Mouse (Mus musculus): ENCODE data around the gene Rap1gds1. TPM values are rescaled to one million over a fixed set of nuclear protein-coding genes. Genes with fewer than 3 reads are reported as not detected.
A peak's percentile ranks its signal among the peaks of the same experiment; 100 is the strongest.

Rap1gds1 gene
- polyA plus RNA-seq, 1 experiment from 2014 or later: 61.3 TPM

DNA sequence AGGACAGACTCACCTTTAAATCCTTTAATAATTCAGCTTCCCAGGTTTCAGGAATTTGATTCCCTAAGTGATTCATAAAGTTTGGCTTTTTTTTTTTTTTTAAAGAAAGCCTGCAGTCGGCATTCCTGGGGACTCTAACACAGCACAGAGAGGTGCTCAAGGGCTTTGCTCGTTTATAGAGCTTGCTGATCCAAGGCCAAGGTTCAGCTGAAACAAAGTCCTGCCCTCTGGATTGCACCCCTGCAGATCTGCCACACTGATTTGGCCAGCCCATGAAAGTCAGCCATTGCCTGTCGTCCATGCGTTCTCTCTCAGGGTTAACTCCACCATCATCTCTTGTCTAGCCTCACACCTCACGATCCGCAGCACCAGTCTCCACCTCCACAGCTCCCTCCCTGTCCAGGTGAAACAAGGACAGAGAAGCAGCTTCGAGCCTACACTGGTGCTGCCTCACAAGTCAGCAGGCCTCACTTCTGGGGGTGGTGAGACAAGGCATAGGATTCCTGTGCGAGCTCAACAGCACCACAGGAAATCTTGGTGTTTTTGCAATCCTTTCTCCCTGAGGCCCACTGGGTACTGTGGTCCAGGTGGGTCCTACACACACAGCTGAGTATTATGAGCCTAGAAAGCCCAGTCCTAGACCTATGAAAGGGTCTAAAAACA, 160.2 kb downstream of the Rap1gds1 start:
- DNase-seq (ENCODE audit: low spot score): peak; percentile 2
- H3K36me3 ChIP-seq: no peaks in the 10 kb centered on the region
- H3K9me3 ChIP-seq: no peaks in the 10 kb centered on the region
- H3K27me3 ChIP-seq (ENCODE audit: insufficient read depth, poor library complexity, severe bottlenecking): no peaks in the 10 kb centered on the region
- H3K4me1 ChIP-seq (replicated peaks): 0 out of 2 replicates have a peak, but pooled peaks cover 6% of the 10 kb centered on the region
- no peak overlapping the region for H3K4me3 ChIP-seq
- WGBS: 69% methylated on average over 8 of the region's 8 CpGs
- peak overlapping the region; percentile 14; the same call in 1 of the 2 replicates for H3K27ac ChIP-seq

DNA sequence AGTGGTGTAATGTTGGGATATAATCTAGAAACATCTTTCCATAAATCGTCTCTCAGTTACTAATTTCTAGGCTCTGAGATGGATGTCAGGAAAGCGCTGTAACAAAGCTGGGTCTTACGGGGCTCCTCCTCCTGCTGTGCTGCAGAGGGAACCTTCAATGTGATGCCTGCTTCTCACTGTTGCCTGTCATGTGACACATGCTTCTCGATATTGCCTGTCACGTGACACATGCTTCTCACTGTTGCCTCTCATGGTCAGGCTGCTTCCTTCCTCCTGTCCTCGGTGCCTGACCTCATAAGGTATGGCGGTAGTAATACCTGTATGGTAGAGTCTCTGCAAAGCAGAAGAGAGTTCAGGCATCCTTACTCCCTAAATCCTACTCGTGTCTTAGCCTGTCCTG, 162.5 kb downstream of the Rap1gds1 start:
- no peaks in the 10 kb centered on the region for H3K9me3 ChIP-seq
- peak; percentile 1 for DNase-seq (ENCODE audit: low spot score)
- no peaks in the 10 kb centered on the region for H3K36me3 ChIP-seq
- H3K27me3 ChIP-seq (ENCODE audit: insufficient read depth, poor library complexity, severe bottlenecking): no peaks in the 10 kb centered on the region
- H3K27ac ChIP-seq: no peak overlapping the region
- 0 out of 2 replicates have a peak, but pooled peaks cover 6% of the 10 kb centered on the region for H3K4me1 ChIP-seq (replicated peaks)
- no peak overlapping the region for H3K4me3 ChIP-seq
- WGBS: 88% methylated on average over 8 of the region's 8 CpGs

GRCm38 (mm10) chr3:138909313-138909712, 165.7 kb downstream of the Rap1gds1 start:
- peaks cover 12% of the 10 kb centered on the region for H3K4me1 ChIP-seq (replicated peaks)
- no peaks in the 10 kb centered on the region for H3K36me3 ChIP-seq
- H3K9me3 ChIP-seq: no peaks in the 10 kb centered on the region
- no peak overlapping the region for H3K27ac ChIP-seq
- no peak overlapping the region for H3K4me3 ChIP-seq
- no peak for DNase-seq (ENCODE audit: low spot score)
- 81% methylated on average over 2 of the region's 2 CpGs for WGBS
- H3K27me3 ChIP-seq (ENCODE audit: insufficient read depth, poor library complexity, severe bottlenecking): no peaks in the 10 kb centered on the region

- DNase-seq (ENCODE audit: low spot score): peak; percentile 77
- no peaks in the 10 kb centered on the region for H3K27me3 ChIP-seq (ENCODE audit: insufficient read depth, poor library complexity, severe bottlenecking)
- peak overlapping the region; percentile 65 for H3K27ac ChIP-seq
- H3K4me3 ChIP-seq: no peak overlapping the region
- H3K9me3 ChIP-seq: no peaks in the 10 kb centered on the region
- WGBS: 39% methylated on average over 17 of the region's 17 CpGs
- peaks cover 12% of the 10 kb centered on the region for H3K4me1 ChIP-seq (replicated peaks)
- peaks cover 19% of the 10 kb centered on the region for H3K36me3 ChIP-seq
Measured at GRCm38 (mm10) chr3:138906112-138906880, 168.7 kb downstream of the Rap1gds1 start.

DNA sequence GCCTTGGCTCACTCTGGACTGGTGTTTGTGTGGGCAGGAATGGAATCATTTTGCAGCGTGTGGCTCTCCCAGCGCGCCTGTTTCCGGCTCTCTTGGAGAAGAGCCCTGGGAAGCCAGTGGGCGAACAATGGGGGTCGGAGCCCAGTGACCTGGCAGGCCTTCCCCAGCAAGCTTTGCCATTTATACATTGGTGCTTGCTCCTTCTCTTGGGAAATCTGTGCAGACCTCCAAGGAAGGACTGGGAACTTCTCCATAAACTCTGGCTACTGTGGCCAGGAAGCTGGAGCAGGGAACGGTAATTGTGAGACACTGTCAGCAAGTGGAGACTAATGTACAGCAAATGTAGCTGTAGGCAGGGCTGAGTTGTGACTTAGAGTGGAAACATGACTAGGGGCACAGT, 169.3 kb downstream of the Rap1gds1 start:
- DNase-seq (ENCODE audit: low spot score): peak; percentile 48
- WGBS: 32% methylated on average over 7 of the region's 7 CpGs
- no peak overlapping the region for H3K4me3 ChIP-seq
- no peaks in the 10 kb centered on the region for H3K9me3 ChIP-seq
- peaks cover 12% of the 10 kb centered on the region for H3K4me1 ChIP-seq (replicated peaks)
- no peaks in the 10 kb centered on the region for H3K27me3 ChIP-seq (ENCODE audit: insufficient read depth, poor library complexity, severe bottlenecking)
- peaks cover 25% of the 10 kb centered on the region for H3K36me3 ChIP-seq
- H3K27ac ChIP-seq: peak overlapping the region; percentile 65

- Histone ChIP-seq H3K27me3 (ENCODE audit: insufficient read depth, poor library complexity, severe bottlenecking) (no peaks in the 10 kb centered on the region), H3K9me3 (no peaks in the 10 kb centered on the region), H3K4me1 (replicated peaks) (peaks cover 6% of the 10 kb centered on the region), H3K36me3 (peaks cover 60% of the 10 kb centered on the region), H3K4me3 (no peak overlapping the region), H3K27ac (no peak overlapping the region)
- no peak for DNase-seq (ENCODE audit: low spot score)
- WGBS: 88% methylated on average over 9 of the region's 9 CpGs
Measured at GRCm38 (mm10) chr3:138900571-138901141, 174.3 kb downstream of the Rap1gds1 start.

DNA sequence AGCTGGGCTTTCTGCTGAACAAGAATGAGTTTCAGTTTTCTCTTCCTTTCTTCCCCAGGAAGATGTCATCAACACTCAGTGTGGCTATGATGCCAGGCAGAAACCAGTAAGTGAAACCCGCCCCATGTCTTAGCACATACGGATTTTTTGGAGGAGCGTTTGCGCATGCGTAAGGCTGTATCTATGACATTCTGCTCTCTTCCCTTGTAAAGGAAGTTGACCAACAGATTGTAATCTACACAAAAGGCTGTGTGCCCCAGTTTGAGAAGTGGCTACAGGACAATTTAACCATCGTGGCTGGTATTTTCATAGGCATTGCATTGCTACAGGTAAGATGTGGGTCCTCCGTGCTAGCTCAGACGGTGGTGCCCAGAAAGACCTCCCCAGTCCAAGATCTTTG, 176.9 kb downstream of the Rap1gds1 start:
- Histone ChIP-seq H3K36me3 (peaks cover 66% of the 10 kb centered on the region), H3K9me3 (no peaks in the 10 kb centered on the region), H3K4me1 (replicated peaks) (peaks cover 8% of the 10 kb centered on the region), H3K27ac (no peak overlapping the region), H3K27me3 (ENCODE audit: insufficient read depth, poor library complexity, severe bottlenecking) (no peaks in the 10 kb centered on the region), H3K4me3 (no peak overlapping the region)
- WGBS: 95% methylated on average over 8 of the region's 8 CpGs
- no peak for DNase-seq (ENCODE audit: low spot score)

DNA sequence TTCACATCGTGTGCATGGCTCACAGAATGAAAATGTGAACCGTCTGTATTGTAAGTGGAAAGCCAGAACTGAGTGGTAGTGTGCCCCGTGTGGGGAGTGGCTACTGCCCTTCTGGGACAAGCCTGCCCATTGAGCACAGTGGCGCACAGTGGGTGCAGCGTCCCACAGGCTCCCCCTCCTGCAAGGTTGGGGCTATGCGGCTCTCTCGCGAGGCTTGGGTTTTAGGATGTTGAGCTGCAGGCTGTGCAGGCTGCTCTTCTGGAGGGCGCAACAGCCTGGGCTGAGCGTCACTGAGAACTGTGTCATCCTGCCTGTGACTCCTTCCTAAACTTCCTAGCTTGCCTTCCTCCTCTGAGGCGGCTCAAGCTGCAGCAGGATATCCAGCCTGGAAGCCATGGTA, 177.5 kb downstream of the Rap1gds1 start:
- no peak for DNase-seq (ENCODE audit: low spot score)
- H3K36me3 ChIP-seq: peaks cover 62% of the 10 kb centered on the region
- H3K4me1 ChIP-seq (replicated peaks): peaks cover 8% of the 10 kb centered on the region
- H3K4me3 ChIP-seq: no peak overlapping the region
- H3K27me3 ChIP-seq (ENCODE audit: insufficient read depth, poor library complexity, severe bottlenecking): no peaks in the 10 kb centered on the region
- WGBS: 91% methylated on average over 11 of the region's 11 CpGs
- no peaks in the 10 kb centered on the region for H3K9me3 ChIP-seq
- H3K27ac ChIP-seq: no peak overlapping the region; the same call in 1 of the 2 replicates

DNA sequence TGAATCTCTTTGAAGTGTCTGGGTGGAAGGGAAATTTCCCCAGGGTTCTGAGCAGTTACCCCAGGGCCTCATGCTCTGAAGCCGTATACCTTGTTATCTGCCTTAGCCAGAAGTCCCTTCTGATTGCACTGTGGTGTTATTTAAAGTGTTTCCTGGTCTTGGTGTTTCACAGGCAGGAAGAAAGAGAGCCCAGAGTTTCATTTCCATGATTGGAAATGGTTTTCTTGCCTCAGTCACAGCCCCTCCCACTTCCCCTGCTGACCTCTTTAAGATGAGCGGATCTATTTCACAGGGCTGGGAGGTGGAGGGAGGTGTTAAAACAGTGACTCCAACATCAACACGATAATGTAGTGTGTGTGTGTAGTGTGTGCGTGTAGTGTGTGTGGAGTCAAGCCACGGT, 181.5 kb downstream of the Rap1gds1 start:
- Histone ChIP-seq H3K4me3 (no peak overlapping the region), H3K27me3 (ENCODE audit: insufficient read depth, poor library complexity, severe bottlenecking) (no peaks in the 10 kb centered on the region), H3K36me3 (peaks cover 32% of the 10 kb centered on the region), H3K9me3 (no peaks in the 10 kb centered on the region), H3K4me1 (replicated peaks) (peaks cover 13% of the 10 kb centered on the region), H3K27ac (peak overlapping the region; percentile 36)
- 64% methylated on average over 5 of the region's 5 CpGs for WGBS
- DNase-seq (ENCODE audit: low spot score): no peak

DNA sequence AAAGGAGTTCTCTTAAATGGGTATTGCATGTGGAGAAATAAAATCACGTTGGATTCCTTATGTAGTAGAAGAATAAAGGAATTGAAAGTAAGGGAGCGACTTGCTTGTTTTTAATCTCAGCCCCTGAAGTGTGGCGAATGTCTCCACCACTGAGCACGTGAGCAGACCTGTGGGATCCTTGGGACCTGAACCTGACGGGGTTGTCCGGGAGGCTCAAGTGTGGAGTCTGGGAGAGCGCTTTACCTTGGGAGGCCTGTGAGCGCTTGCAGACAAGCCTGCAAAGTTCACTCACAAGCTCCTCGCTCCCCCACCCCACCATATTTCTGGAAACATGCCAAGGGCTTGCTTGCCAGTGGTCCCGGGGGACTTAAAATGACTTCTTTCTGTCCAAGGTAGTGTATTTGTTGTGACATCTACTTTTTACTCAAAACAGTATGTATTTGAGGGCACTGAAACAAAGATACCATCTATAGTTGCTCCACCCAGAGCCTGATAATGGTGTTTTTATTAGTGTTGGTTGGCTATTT, 185.2 kb downstream of the Rap1gds1 start:
- H3K27me3 ChIP-seq (ENCODE audit: insufficient read depth, poor library complexity, severe bottlenecking): no peaks in the 10 kb centered on the region
- no peak overlapping the region for H3K27ac ChIP-seq
- peaks cover 13% of the 10 kb centered on the region for H3K4me1 ChIP-seq (replicated peaks)
- no peak overlapping the region for H3K4me3 ChIP-seq
- no peaks in the 10 kb centered on the region for H3K9me3 ChIP-seq
- DNase-seq (ENCODE audit: low spot score): no peak
- 90% methylated on average over 10 of the region's 10 CpGs for WGBS
- peaks cover 4% of the 10 kb centered on the region for H3K36me3 ChIP-seq

DNA sequence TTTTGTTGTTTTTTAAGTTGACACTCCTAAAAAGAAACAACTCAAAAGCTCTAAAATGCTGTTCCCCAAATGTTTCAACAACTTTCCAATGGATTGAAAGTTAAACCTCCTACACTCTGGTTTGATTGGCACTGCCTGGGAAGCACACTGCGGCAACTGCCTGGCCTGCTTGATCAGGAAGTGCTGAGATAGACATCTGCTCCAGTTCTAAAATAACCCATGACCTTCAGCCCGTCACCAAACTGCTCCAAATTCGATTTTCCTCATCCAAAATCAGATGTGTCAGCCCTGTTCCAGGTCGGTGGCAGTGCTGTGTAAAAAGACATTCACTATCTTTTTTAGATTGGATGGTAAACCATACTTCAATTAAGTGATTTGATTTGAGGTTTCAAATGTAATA, 185.8 kb downstream of the Rap1gds1 start:
- H3K36me3 ChIP-seq: peaks cover 3% of the 10 kb centered on the region; the same call in 1 of the 2 replicates
- H3K9me3 ChIP-seq: no peaks in the 10 kb centered on the region
- DNase-seq (ENCODE audit: low spot score): no peak
- H3K27me3 ChIP-seq (ENCODE audit: insufficient read depth, poor library complexity, severe bottlenecking): no peaks in the 10 kb centered on the region
- peaks cover 13% of the 10 kb centered on the region for H3K4me1 ChIP-seq (replicated peaks)
- 59% methylated on average over 4 of the region's 4 CpGs for WGBS
- H3K27ac ChIP-seq: no peak overlapping the region
- no peak overlapping the region for H3K4me3 ChIP-seq

- Histone ChIP-seq H3K36me3 (peaks cover 3% of the 10 kb centered on the region; the same call in 1 of the 2 replicates), H3K27ac (no peak overlapping the region), H3K27me3 (ENCODE audit: insufficient read depth, poor library complexity, severe bottlenecking) (no peaks in the 10 kb centered on the region), H3K9me3 (no peaks in the 10 kb centered on the region), H3K4me1 (replicated peaks) (peaks cover 14% of the 10 kb centered on the region), H3K4me3 (no peak overlapping the region)
- WGBS: 91% methylated on average over 5 of the region's 5 CpGs
- no peak for DNase-seq (ENCODE audit: low spot score)
Measured at GRCm38 (mm10) chr3:138886121-138886520, 188.9 kb downstream of the Rap1gds1 start.

Data from hindbrain, embryonic 10.5 days (tissue).